8 mouse cellular contexts compared by ENCODE assay signal in genomic region chrX:7947108-7947899, GRCm38 (mm10). TPM values are rescaled to one million over a fixed set of nuclear protein-coding genes. Genes with fewer than 3 reads are reported as not detected.
DNase-seq lines count a peak whose midpoint lies in the region; ATAC-seq and TF ChIP-seq lines count a peak whose summit lies in the region.

TSS of gene Hdac6 (minus strand) at chrX:7947889.

- H3K27ac ChIP-seq in layer of hippocampus, adult 2 months: peak within 1 kb of the TSS; percentile 85
- H3K27ac ChIP-seq in forebrain, embryonic 12.5 days: peak within 1 kb of the TSS; percentile 50; the same call in 1 of the 2 replicates
- peak within 1 kb of the TSS; percentile 73 for H3K27ac ChIP-seq in hindbrain, embryonic 16.5 days (ENCODE audit: low read depth, low read length)
- peak within 1 kb of the TSS; percentile 56; the same call in 1 of the 2 replicates for H3K27ac ChIP-seq in neural tube, embryonic 14.5 days (ENCODE audit: low read depth, low read length)

- peak within 1 kb of the TSS; percentile 62 for H3K4me3 ChIP-seq in layer of hippocampus, adult 2 months
- peak within 1 kb of the TSS; percentile 46 for H3K4me3 ChIP-seq in forebrain, embryonic 12.5 days (replicated peaks)
- peak within 1 kb of the TSS; percentile 50 for H3K4me3 ChIP-seq in hindbrain, embryonic 16.5 days (ENCODE audit: low read length)
- H3K4me3 ChIP-seq in neural tube, embryonic 14.5 days (ENCODE audit: low read depth, low read length): peak within 1 kb of the TSS; percentile 36

- H3K9ac ChIP-seq in forebrain, embryonic 12.5 days: peak within 1 kb of the TSS; percentile 60
- peak within 1 kb of the TSS; percentile 61 for H3K9ac ChIP-seq in hindbrain, embryonic 16.5 days (ENCODE audit: low read depth, low read length)
- H3K9ac ChIP-seq in neural tube, embryonic 14.5 days (replicated peaks; ENCODE audit: low read depth, low read length): peak within 1 kb of the TSS; percentile 39

- DNase-seq in layer of hippocampus, adult 2 months (ENCODE audit: low spot score in 2 of 2): no peak
- DNase-seq in layer of hippocampus, adult 9-10 months (ENCODE audit: low spot score): no peak
- no peak for DNase-seq in adrenal gland, adult 18-20 months (ENCODE audit: low spot score in 2 of 2)
- DNase-seq in left cerebral cortex, postnatal 36 days (ENCODE audit: low spot score in 2 of 2): no peak
- DNase-seq in embryo, embryonic 11 days: no peak

- intact Hi-C loops in left cerebral cortex, postnatal 36 days (cut with DNase I): loop anchor here (5.0 to 10.0 kb wide), 3 partner anchors 67 to 147 kb away; partner anchors contain the start of genes Glod5, Suv39h1 and Was

- peak; percentile 57 for ATAC-seq in forebrain, embryonic 12.5 days (ENCODE audit: low FRiP score)
- peak; percentile 56 for ATAC-seq in hindbrain, embryonic 16.5 days
- ATAC-seq in neural tube, embryonic 14.5 days (ENCODE audit: low read depth): peak; percentile 98

- no peaks in the 10 kb centered on the region for H3K9me3 ChIP-seq in forebrain, embryonic 12.5 days
- no peaks in the 10 kb centered on the region for H3K9me3 ChIP-seq in hindbrain, embryonic 16.5 days (ENCODE audit: control insufficient read depth, low read length)
- H3K9me3 ChIP-seq in neural tube, embryonic 14.5 days (ENCODE audit: control insufficient read depth, low read length): no peaks in the 10 kb centered on the region

- H3K4me2 ChIP-seq in forebrain, embryonic 12.5 days: peak within 1 kb of the TSS; percentile 60
- peak within 1 kb of the TSS; percentile 65 for H3K4me2 ChIP-seq in hindbrain, embryonic 16.5 days (ENCODE audit: low read length)
- H3K4me2 ChIP-seq in neural tube, embryonic 14.5 days (ENCODE audit: low read depth, low read length): peak within 1 kb of the TSS; percentile 44

- H3K27me3 ChIP-seq in forebrain, embryonic 12.5 days: no peaks in the 10 kb centered on the region
- no peaks in the 10 kb centered on the region for H3K27me3 ChIP-seq in hindbrain, embryonic 16.5 days (replicated peaks; ENCODE audit: control insufficient read depth, insufficient read depth, low read length)
- H3K27me3 ChIP-seq in neural tube, embryonic 14.5 days (ENCODE audit: control insufficient read depth, insufficient read depth, low read length): no peaks in the 10 kb centered on the region

- WGBS in forebrain, embryonic 12.5 days: 24% methylated on average over 36 of the region's 37 CpGs
- 22% methylated on average over 30 of the region's 37 CpGs for WGBS in hindbrain, embryonic 16.5 days
- 16% methylated on average over 37 of the region's 37 CpGs for WGBS in neural tube, embryonic 14.5 days

- no peaks in the 10 kb centered on the region for H3K36me3 ChIP-seq in forebrain, embryonic 12.5 days (replicated peaks)
- H3K36me3 ChIP-seq in hindbrain, embryonic 16.5 days (ENCODE audit: control insufficient read depth, insufficient read depth, low read length): no peaks in the 10 kb centered on the region
- no peaks in the 10 kb centered on the region for H3K36me3 ChIP-seq in neural tube, embryonic 14.5 days (ENCODE audit: control insufficient read depth, insufficient read depth, low read length)

- peaks cover 5% of the 10 kb centered on the region for H3K4me1 ChIP-seq in forebrain, embryonic 12.5 days
- H3K4me1 ChIP-seq in hindbrain, embryonic 16.5 days (ENCODE audit: control insufficient read depth, insufficient read depth, low read depth, low read length): no peaks in the 10 kb centered on the region
- no peaks in the 10 kb centered on the region for H3K4me1 ChIP-seq in neural tube, embryonic 14.5 days (ENCODE audit: control insufficient read depth, insufficient read depth, low read length)

- no peak for TF ChIP-seq CTCF in layer of hippocampus, adult 2 months (conservative IDR thresholded peaks at IDR 0.05)

RNA-seq across cellular contexts. Expression of gene Hdac6, which starts in this region (rescaled TPM):
- total RNA-seq in layer of hippocampus, adult 2 months (2021): 10 to 100 TPM; 49.2 to 51.4 TPM
- total RNA-seq in adrenal gland, adult 18-20 months (2021): 10 to 100 TPM; 14.4 to 15.0 TPM
- 81.5 and 85.6 TPM in 2 replicates for polyA plus RNA-seq in forebrain, embryonic 12.5 days (2016; fragmentation: Nextera tagmentation; extraction: Ambion mirVana)
- 70.2 and 75.9 TPM in 2 replicates for polyA plus RNA-seq in hindbrain, embryonic 16.5 days (2015; fragmentation: Nextera tagmentation; extraction: Ambion mirVana)
- 10 to 100 TPM; 42.8 to 57.2 TPM for total RNA-seq in left cerebral cortex, postnatal 36 days (2021)
- polyA plus RNA-seq in neural tube, embryonic 14.5 days (2014; fragmentation: Nextera tagmentation; extraction: Ambion mirVana): 56.8 and 59.1 TPM in 2 replicates
